Mouse (Mus musculus): ENCODE results near the gene Cdh13. TPM values are rescaled to one million over a fixed set of nuclear protein-coding genes. Genes with fewer than 3 reads are reported as not detected.

Cdh13 gene
- polyA plus RNA-seq, 1 experiment from 2014 or later = 18.5 TPM

DNA sequence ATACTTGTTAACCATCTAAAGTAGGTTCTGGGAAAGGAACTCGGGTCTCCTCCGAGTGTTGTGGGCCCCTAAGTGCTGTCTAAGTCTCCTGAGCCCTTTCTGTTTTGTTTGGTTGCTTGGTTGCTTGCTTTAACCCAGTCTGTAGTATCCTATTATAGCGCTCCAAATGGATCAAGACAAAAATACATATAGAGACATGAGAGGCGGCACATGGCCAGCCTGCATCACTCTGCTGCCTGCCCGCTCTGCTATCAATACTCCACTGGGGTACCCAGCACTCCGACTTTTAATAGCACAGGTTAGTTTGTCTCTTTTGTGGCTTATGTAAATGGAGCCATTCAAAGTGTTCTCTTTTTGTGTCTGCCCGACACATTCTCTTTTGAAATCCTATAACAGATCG, 285.8 kb downstream of the Cdh13 start:
- Histone ChIP-seq H3K27me3 (ENCODE audit: control insufficient read depth, insufficient read depth, low read length) (no peaks in the 10 kb centered on the region), H3K4me2 (replicated peaks; ENCODE audit: low read depth) (no peak overlapping the region), H3K36me3 (ENCODE audit: control insufficient read depth, insufficient read depth, low read length) (no peaks in the 10 kb centered on the region), H3K27ac (replicated peaks) (no peak overlapping the region), H3K4me3 (ENCODE audit: low read depth, low read length) (no peak overlapping the region), H3K9ac (ENCODE audit: low read length) (no peak overlapping the region), H3K9me3 (ENCODE audit: control insufficient read depth, low read length) (no peaks in the 10 kb centered on the region), H3K4me1 (replicated peaks; ENCODE audit: control insufficient read depth, insufficient read depth) (no peaks in the 10 kb centered on the region)
- no peak for ATAC-seq (ENCODE audit: low FRiP score, low TSS enrichment)
- DNase-seq (ENCODE audit: low spot score) = no peak
- 70% methylated on average over 8 of the region's 8 CpGs for WGBS
- TF ChIP-seq CTCF (IDR thresholded peaks at IDR 0.05; ENCODE audit: low read depth) = no peak
- no peak for TF ChIP-seq EP300 (optimal IDR thresholded peaks at IDR 0.05)

DNA sequence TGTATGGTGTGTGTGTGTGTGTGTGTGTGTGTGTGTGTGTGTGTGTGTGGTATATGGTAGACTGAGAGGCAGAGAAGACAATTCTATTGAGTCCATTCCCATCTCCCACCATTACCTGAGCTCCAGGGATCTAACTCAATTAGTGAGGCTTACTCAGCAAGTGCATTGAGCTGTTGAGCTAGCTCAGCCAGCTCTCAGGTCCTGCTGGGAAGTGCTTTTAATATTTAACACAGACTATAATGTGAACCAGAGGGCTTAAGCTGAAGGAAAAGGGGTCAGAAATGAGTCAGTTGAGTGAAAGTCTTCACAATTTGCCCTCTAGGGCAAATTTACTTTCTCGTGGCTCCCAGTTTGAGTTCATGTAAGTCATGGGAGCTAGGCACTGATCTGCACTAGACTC, 297.7 kb downstream of the Cdh13 start:
- Histone ChIP-seq H3K4me1 (replicated peaks; ENCODE audit: control insufficient read depth, insufficient read depth) (no peaks in the 10 kb centered on the region), H3K27ac (replicated peaks) (no peak overlapping the region), H3K4me3 (ENCODE audit: low read depth, low read length) (no peak overlapping the region), H3K9me3 (ENCODE audit: control insufficient read depth, low read length) (no peaks in the 10 kb centered on the region), H3K27me3 (ENCODE audit: control insufficient read depth, insufficient read depth, low read length) (no peaks in the 10 kb centered on the region), H3K36me3 (ENCODE audit: control insufficient read depth, insufficient read depth, low read length) (no peaks in the 10 kb centered on the region), H3K9ac (ENCODE audit: low read length) (no peak overlapping the region), H3K4me2 (replicated peaks; ENCODE audit: low read depth) (no peak overlapping the region)
- no peak for DNase-seq (ENCODE audit: low spot score)
- 77% methylated on average over 1 of the region's 1 CpGs for WGBS
- ATAC-seq (ENCODE audit: low FRiP score, low TSS enrichment) = no peak
- no peak for TF ChIP-seq CTCF (IDR thresholded peaks at IDR 0.05; ENCODE audit: low read depth)
- no peak for TF ChIP-seq EP300 (optimal IDR thresholded peaks at IDR 0.05)

DNA sequence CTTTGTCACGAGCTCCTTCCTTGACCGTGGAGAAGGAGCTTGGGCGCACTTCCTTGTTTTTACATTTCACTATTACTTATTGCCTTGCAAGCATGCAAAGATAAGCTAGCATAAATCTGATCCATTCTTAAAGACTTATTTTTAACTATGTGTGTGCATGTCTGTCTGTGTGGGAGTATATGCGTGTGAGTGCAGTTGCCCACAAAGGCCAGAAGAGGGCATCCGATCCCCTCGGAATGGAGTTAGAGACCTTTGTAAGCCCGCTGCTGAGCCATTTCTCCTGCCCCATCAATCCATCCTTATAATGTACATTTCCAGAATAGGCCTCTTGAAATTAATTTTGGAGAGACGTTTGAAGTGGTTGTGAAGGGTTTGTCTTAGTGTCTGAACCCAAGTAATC, 298.7 kb downstream of the Cdh13 start:
- ATAC-seq (ENCODE audit: low FRiP score, low TSS enrichment) = no peak
- H3K9ac ChIP-seq (ENCODE audit: low read length) = no peak overlapping the region
- no peak overlapping the region for H3K4me2 ChIP-seq (replicated peaks; ENCODE audit: low read depth)
- no peak overlapping the region for H3K4me3 ChIP-seq (ENCODE audit: low read depth, low read length)
- H3K36me3 ChIP-seq (ENCODE audit: control insufficient read depth, insufficient read depth, low read length) = no peaks in the 10 kb centered on the region
- no peak overlapping the region for H3K27ac ChIP-seq (replicated peaks)
- TF ChIP-seq CTCF (IDR thresholded peaks at IDR 0.05; ENCODE audit: low read depth) = no peak
- TF ChIP-seq EP300 (optimal IDR thresholded peaks at IDR 0.05) = no peak
- H3K27me3 ChIP-seq (ENCODE audit: control insufficient read depth, insufficient read depth, low read length) = no peaks in the 10 kb centered on the region
- H3K9me3 ChIP-seq (ENCODE audit: control insufficient read depth, low read length) = no peaks in the 10 kb centered on the region
- WGBS = 95% methylated on average over 8 of the region's 8 CpGs
- no peak for DNase-seq (ENCODE audit: low spot score)
- no peaks in the 10 kb centered on the region for H3K4me1 ChIP-seq (replicated peaks; ENCODE audit: control insufficient read depth, insufficient read depth)

DNA sequence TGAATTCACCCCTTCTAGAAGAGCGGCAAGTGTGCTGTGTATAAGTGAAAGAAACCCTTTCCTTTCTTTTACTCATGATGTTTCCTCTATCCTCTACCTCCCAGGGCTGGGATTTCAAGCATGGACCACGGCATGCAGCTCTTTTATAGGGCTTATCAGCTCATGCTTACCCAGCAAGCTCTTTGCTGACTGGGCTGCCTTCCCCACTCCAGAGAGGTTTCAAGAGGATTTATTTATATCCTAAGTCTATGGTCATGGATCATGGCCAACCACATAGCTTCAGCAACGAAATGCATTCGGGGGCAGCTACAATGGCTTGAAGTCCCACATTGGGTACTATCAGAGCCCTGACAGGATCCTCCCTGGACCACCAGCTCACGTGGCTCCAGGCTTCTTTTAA, 304.4 kb downstream of the Cdh13 start:
- Histone ChIP-seq H3K4me1 (replicated peaks; ENCODE audit: control insufficient read depth, insufficient read depth) (no peaks in the 10 kb centered on the region), H3K4me2 (replicated peaks; ENCODE audit: low read depth) (no peak overlapping the region), H3K4me3 (ENCODE audit: low read depth, low read length) (no peak overlapping the region), H3K9ac (ENCODE audit: low read length) (no peak overlapping the region), H3K36me3 (ENCODE audit: control insufficient read depth, insufficient read depth, low read length) (no peaks in the 10 kb centered on the region), H3K27ac (replicated peaks) (no peak overlapping the region), H3K27me3 (ENCODE audit: control insufficient read depth, insufficient read depth, low read length) (no peaks in the 10 kb centered on the region), H3K9me3 (ENCODE audit: control insufficient read depth, low read length) (no peaks in the 10 kb centered on the region)
- TF ChIP-seq EP300 (optimal IDR thresholded peaks at IDR 0.05) = no peak
- no peak for TF ChIP-seq CTCF (IDR thresholded peaks at IDR 0.05; ENCODE audit: low read depth)
- 67% methylated on average over 5 of the region's 5 CpGs for WGBS
- DNase-seq (ENCODE audit: low spot score) = no peak
- no peak for ATAC-seq (ENCODE audit: low FRiP score, low TSS enrichment)

DNA sequence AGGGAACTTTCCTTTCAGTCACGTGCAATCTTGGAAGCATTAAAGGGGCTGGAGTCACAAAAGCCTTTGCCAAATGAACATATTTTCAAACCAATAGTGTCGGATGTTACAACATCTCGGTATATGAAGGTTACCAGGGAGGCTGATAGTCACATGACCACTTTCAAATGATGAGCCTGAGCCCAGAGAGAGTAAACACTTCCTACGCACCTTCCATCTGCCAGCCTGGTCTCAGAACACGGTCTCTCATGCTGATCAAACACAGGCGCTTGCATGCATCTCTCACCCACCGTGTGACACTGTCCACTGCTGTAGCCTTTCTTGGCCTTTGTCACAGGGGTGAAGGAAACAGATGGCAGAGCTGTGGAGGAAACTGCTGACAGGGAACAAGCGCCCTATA, 313.3 kb downstream of the Cdh13 start:
- Histone ChIP-seq H3K9me3 (ENCODE audit: control insufficient read depth, low read length) (no peaks in the 10 kb centered on the region), H3K4me2 (replicated peaks; ENCODE audit: low read depth) (no peak overlapping the region), H3K4me1 (replicated peaks; ENCODE audit: control insufficient read depth, insufficient read depth) (no peaks in the 10 kb centered on the region), H3K27me3 (ENCODE audit: control insufficient read depth, insufficient read depth, low read length) (no peaks in the 10 kb centered on the region), H3K9ac (ENCODE audit: low read length) (no peak overlapping the region), H3K4me3 (ENCODE audit: low read depth, low read length) (no peak overlapping the region), H3K27ac (replicated peaks) (no peak overlapping the region), H3K36me3 (ENCODE audit: control insufficient read depth, insufficient read depth, low read length) (no peaks in the 10 kb centered on the region)
- no peak for DNase-seq (ENCODE audit: low spot score)
- TF ChIP-seq EP300 (optimal IDR thresholded peaks at IDR 0.05) (no peak), CTCF (IDR thresholded peaks at IDR 0.05; ENCODE audit: low read depth) (no peak)
- 69% methylated on average over 8 of the region's 8 CpGs for WGBS
- no peak for ATAC-seq (ENCODE audit: low FRiP score, low TSS enrichment)

DNA sequence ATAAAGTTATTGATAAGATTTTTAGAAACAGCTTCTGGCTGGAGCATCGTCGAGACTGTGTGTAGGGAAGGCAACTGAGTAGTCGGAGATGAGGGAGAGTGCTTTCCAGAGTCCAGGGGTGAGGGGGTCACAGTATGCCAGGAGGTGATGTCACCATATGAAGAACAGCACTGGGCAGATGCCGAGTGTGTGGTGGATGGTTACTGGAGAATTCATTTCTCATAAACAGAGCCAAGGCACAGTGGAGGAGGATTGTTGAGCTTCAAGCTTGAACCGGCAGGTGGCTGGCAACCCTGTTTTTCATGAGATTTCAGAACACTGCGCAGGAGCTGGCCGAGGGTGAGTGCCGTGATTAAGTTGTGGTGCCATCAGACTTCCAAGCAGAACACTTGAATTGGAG, 317.8 kb downstream of the Cdh13 start:
- Histone ChIP-seq H3K4me2 (replicated peaks; ENCODE audit: low read depth) (no peak overlapping the region), H3K9me3 (ENCODE audit: control insufficient read depth, low read length) (no peaks in the 10 kb centered on the region), H3K9ac (ENCODE audit: low read length) (no peak overlapping the region), H3K36me3 (ENCODE audit: control insufficient read depth, insufficient read depth, low read length) (no peaks in the 10 kb centered on the region), H3K4me1 (replicated peaks; ENCODE audit: control insufficient read depth, insufficient read depth) (no peaks in the 10 kb centered on the region), H3K4me3 (ENCODE audit: low read depth, low read length) (no peak overlapping the region), H3K27me3 (ENCODE audit: control insufficient read depth, insufficient read depth, low read length) (no peaks in the 10 kb centered on the region), H3K27ac (replicated peaks) (no peak overlapping the region)
- 77% methylated on average over 8 of the region's 8 CpGs for WGBS
- ATAC-seq (ENCODE audit: low FRiP score, low TSS enrichment) = no peak
- TF ChIP-seq CTCF (IDR thresholded peaks at IDR 0.05; ENCODE audit: low read depth) (no peak), EP300 (optimal IDR thresholded peaks at IDR 0.05) (no peak)
- no peak for DNase-seq (ENCODE audit: low spot score)

Measured in stomach, postnatal 0 days (tissue).